Mouse (Mus musculus) hindbrain, embryonic 11.5 days (tissue): Measurements from ENCODE around the gene Fer. TPM values are rescaled to one million over a fixed set of nuclear protein-coding genes. Genes with fewer than 3 reads are reported as not detected.

Experiments
- ATAC-seq: fragments of 200-750 bp; cut with Nextera tagmentation; 2 replicates; pipeline ENCODE4 v1.8.0; 2017; ENCODE audit warnings: mild to moderate bottlenecking, moderate TSS enrichment, moderate library complexity; ENCODE audit not compliant: low FRiP score
- DNase-seq: peaks from one replicate; pipeline ENCODE4 v3.0.0-alpha.2; 2015; ENCODE audit warnings: low spot score
- H3K27ac ChIP-seq: fragments of 300-500 bp; sonication (generic); 2 replicates; pipeline ENCODE4 v1.5.1; 2014; ENCODE audit warnings: mild to moderate bottlenecking, low read depth, low read length
- H3K27me3 ChIP-seq: fragments of 300-500 bp; sonication (generic); 2 replicates; pipeline ENCODE4 v1.6.1; 2014; ENCODE audit warnings: mild to moderate bottlenecking, low read length, moderate library complexity, mixed read lengths; ENCODE audit not compliant: control insufficient read depth, insufficient read depth
- H3K36me3 ChIP-seq: fragments of 300-500 bp; sonication (generic); 2 replicates; pipeline ENCODE4 v1.6.1; 2014; ENCODE audit warnings: mild to moderate bottlenecking, low read length, moderate library complexity, mixed read lengths; ENCODE audit not compliant: control insufficient read depth, insufficient read depth
- H3K4me1 ChIP-seq: fragments of 300-500 bp; sonication (generic); replicated peaks from 2 replicates; pipeline ENCODE4 v1.6.1; 2014; ENCODE audit warnings: low read length, mixed read lengths; ENCODE audit not compliant: control insufficient read depth, insufficient read depth
- H3K4me2 ChIP-seq: fragments of 300-500 bp; sonication (generic); replicated peaks from 2 replicates; pipeline ENCODE4 v1.6.1; 2014; ENCODE audit warnings: mild to moderate bottlenecking, low read depth, low read length
- H3K4me3 ChIP-seq: fragments of 300-500 bp; sonication (generic); 2 replicates; pipeline ENCODE4 v1.5.1; 2014; ENCODE audit warnings: low read depth, low read length
- H3K9ac ChIP-seq: fragments of 300-500 bp; sonication (generic); 2 replicates; pipeline ENCODE4 v1.6.1; 2014; ENCODE audit warnings: low read depth, low read length
- H3K9me3 ChIP-seq: fragments of 300-500 bp; sonication (generic); 2 replicates; pipeline ENCODE4 v1.6.1; 2016; ENCODE audit warnings: low read length; ENCODE audit not compliant: control insufficient read depth
- WGBS: fragments of 180-500 bp; shearing (Covaris S2); extraction: QIAGEN DNeasy Blood & Tissue Kit; methylation state at CpG from one replicate; pipeline ENCODE4 v1.1.7; 2014; 5-methylcytosine and 5-hydroxymethylcytosine counted together
- polyA plus RNA-seq: library from polyadenylated mRNA; unstranded; fragments of >200 nt; fragmentation: Nextera tagmentation; extraction: Ambion mirVana; gene quantifications from 2 replicates; pipeline ENCODE4 v1.2.1, GENCODE M21; 2014

The Fer gene
- polyA plus RNA-seq, 1 experiment from 2014 or later, result 34.2 TPM

DNA sequence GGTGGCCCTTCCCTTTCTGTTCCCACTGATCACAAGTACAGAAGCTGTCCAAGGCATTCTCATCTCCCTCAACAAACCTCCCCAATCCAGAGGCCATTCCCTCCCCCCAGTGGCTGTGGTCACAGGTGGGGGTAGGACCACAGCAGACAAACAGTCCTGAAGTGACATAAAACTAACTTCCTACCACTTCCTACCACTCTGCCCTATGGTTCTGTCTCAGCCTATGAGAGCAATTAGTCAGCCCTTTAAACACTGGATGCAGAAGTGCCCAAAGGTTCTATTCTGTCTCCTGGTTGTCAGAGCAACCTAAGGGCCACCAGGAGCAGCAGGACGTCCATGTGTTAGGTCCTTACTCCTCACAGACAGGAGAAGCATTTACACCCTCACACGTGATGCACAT, 309.6 kb downstream of the Fer start:
- DNase-seq (no peak), ATAC-seq (no peak)
- Histone ChIP-seq H3K27me3 (no peaks in the 10 kb centered on the region), H3K4me2 (no peak overlapping the region), H3K36me3 (no peaks in the 10 kb centered on the region), H3K9me3 (no peaks in the 10 kb centered on the region), H3K27ac (no peak overlapping the region), H3K9ac (no peak overlapping the region), H3K4me1 (no peaks in the 10 kb centered on the region), H3K4me3 (no peak overlapping the region)
- WGBS, result 80% methylated on average over 2 of the region's 2 CpGs

DNA sequence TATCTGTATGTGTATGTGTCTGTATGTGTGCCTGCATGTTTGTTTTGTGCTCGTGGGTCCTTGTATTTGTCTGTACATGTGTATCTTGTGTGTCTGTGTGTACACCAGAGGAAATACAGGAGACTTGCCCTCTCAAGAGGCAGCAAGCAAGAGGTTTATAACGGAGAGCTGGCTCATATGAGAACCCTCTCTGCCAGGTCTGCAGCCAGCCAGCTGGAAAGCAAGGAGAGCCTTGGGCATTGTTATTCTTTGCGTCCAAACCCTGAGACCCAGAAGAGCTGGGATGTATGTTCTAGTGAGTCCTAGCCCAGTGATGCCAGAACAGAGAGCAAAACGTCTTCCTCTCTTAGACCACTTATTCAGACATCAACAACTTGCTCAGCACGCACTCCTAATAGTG, 317.7 kb downstream of the Fer start:
- Histone ChIP-seq H3K27ac (no peak overlapping the region), H3K4me2 (no peak overlapping the region), H3K27me3 (no peaks in the 10 kb centered on the region), H3K36me3 (no peaks in the 10 kb centered on the region), H3K4me3 (no peak overlapping the region), H3K9me3 (no peaks in the 10 kb centered on the region), H3K4me1 (no peaks in the 10 kb centered on the region), H3K9ac (no peak overlapping the region)
- DNase-seq (no peak), ATAC-seq (no peak)
- 85% methylated on average over 5 of the region's 5 CpGs for WGBS

DNA sequence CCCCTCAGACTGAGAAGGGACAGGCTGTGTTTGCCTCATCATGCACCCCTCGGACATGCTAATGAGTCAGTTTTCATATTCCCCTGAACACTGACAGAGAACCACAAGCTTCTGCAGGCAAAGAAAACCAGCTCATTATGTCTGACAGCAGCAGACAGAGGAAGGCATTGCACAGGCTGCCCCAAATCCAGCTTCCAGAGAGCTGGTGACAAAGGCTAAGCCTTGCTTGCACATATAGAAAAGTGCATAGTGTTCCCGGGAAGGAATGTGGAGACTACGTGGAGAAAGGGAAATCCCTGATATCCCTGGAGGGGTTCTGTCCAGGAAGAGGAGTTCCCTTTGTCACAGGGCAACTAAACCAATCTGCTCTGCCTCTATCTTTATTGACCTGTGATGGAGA, 318.4 kb downstream of the Fer start:
- Histone ChIP-seq H3K27ac (no peak overlapping the region), H3K4me2 (no peak overlapping the region), H3K27me3 (no peaks in the 10 kb centered on the region), H3K9ac (no peak overlapping the region), H3K36me3 (no peaks in the 10 kb centered on the region), H3K9me3 (no peaks in the 10 kb centered on the region), H3K4me1 (no peaks in the 10 kb centered on the region), H3K4me3 (no peak overlapping the region)
- DNase-seq, result no peak
- no peak for ATAC-seq
- WGBS, result 72% methylated on average over 3 of the region's 3 CpGs

DNA sequence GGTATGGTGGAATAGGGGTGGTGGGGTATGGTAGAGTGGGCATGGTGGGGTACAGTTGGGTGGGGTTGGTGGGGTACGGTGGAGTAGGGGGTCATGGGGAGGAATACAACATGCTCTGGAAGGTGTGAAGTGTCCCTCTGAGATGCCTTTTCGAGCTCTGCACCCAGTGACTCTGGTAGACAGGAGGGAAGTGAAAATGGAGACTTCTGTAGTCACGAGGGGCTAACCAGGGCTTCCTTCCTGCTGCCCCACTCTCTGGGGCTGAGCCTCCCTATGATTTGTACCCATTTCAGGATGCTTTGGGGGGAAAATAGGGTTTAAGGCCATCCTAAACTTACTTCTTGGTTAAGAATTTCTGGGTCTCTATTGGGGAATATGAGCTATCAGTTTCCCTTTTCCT, 319.7 kb downstream of the Fer start:
- H3K9ac ChIP-seq, result no peak overlapping the region
- ATAC-seq, result no peak
- no peak overlapping the region for H3K4me3 ChIP-seq
- 85% methylated on average over 3 of the region's 3 CpGs for WGBS
- DNase-seq, result no peak
- H3K27me3 ChIP-seq, result no peaks in the 10 kb centered on the region
- H3K4me2 ChIP-seq, result no peak overlapping the region
- H3K36me3 ChIP-seq, result no peaks in the 10 kb centered on the region
- H3K27ac ChIP-seq, result no peak overlapping the region
- no peaks in the 10 kb centered on the region for H3K4me1 ChIP-seq
- H3K9me3 ChIP-seq, result no peaks in the 10 kb centered on the region

DNA sequence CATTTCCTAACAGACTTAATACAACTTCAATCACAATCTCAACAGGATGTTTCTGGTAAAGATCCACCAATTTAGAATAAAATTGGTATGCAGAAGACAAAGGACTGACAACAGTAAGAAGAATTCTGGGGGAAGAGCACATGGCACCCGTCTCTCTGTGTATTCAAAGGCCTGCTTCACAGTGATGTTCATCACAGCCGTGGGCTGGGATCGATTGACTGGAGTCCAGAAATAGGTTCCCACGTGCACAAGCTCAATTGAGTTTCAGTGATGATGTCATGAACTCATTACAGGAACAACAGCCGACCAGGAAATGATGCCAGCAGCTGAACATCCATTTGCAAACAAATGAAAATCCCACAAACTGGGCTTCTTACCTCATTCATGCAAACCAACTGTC, 320.3 kb downstream of the Fer start:
- H3K4me1 ChIP-seq, result no peaks in the 10 kb centered on the region
- DNase-seq (no peak), ATAC-seq (no peak)
- H3K27ac ChIP-seq, result no peak overlapping the region
- no peak overlapping the region for H3K4me3 ChIP-seq
- H3K36me3 ChIP-seq, result no peaks in the 10 kb centered on the region
- H3K27me3 ChIP-seq, result no peaks in the 10 kb centered on the region
- H3K4me2 ChIP-seq, result no peak overlapping the region
- no peaks in the 10 kb centered on the region for H3K9me3 ChIP-seq
- no peak overlapping the region for H3K9ac ChIP-seq
- WGBS, result 72% methylated on average over 5 of the region's 5 CpGs

Other genes starting within 250 kb of the Fer start
- 2.3 and 5.6 TPM in 2 replicates for gene A930002H24Rik, start 729 bp downstream of the Fer start, polyA plus RNA-seq